Mouse (Mus musculus) Muller cell, postnatal 12 days (primary cell): Measurements from ENCODE around the gene Mettl24.
A peak's percentile ranks its signal among the peaks of the same experiment; 100 is the strongest.

Source experiments
- DNase-seq: peaks from one replicate; pipeline ENCODE4 v3.0.0-alpha.2; 2015; ENCODE audit errors: inconsistent ontology term

Gene Mettl24

DNA sequence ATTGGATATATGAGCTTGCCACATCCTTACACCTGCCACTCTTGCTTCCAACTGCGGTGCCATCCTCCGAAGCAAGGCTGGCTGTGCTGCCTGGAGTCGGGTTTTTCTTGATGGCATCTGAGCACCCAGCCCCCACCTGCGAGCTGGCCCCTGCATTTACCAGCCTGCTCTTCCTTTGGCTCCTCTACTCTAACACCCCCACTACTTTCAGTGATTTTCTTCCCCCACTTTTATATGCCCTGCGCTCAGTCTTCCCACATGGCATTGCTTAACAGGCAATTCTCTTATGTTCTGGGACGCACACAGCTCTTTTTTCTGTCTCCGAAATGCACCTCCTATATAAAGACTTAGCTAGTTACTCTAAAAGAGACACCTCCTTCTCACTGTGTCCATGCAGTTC is 1.2 kb downstream of the Mettl24 start:
- no peak for DNase-seq

DNA sequence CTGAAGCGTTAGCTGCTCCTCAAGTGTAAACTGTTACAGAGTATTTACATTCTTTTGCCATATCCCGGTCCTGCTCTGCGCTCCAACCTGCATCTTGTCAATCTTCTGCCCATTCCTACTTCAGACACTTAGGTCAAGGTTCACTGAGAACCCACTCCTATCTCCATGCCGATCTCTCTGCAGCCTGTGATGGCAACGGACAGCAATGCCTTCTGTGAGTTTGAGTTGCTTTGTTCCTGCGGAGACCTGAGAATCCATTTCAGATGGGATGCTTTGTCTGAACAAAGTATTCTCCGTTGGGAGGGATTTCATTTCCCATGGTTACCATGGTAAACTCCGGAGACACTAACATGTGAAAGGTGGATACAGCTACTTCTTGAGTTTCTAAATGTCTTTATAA is 2.6 kb downstream of the Mettl24 start:
- no peak for DNase-seq

DNA sequence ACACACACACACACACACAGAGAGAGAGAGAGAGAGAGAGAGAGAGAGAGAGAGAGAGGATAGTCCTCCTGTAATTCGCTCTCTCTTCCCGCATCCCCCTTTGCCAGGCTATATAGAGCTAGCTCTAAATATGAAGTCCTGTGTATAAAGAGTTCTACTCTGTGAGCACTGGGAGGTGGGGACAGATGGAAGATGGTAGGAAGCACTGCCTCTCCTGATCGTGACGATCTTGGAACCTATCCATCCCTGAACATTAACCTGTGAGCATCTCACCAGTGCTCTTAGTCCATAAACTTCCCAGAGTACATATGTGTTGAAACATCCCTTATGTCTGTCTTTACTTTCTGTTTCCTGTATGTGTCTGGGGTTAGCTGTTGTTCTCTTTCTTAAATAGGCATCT is 3.9 kb downstream of the Mettl24 start:
- DNase-seq = no peak

DNA sequence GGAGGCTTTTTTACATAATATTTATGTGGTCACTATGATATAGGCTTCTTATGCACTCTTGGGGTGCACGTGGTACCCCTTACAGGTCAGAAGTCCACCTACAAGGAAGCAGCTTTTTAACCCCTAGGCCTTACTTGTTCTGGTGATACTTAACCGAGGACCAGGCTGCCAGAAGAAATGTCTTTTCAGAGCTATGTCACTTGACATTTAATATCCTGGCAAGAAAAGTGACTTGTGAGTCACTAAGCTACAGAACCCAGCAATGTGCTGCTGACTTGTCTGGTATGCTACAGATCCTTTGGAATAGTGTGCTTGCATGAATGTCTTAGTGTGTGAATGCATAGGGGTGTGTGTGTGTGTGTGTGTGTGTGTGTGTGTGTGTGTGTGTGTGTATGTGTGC is 4.3 kb downstream of the Mettl24 start:
- no peak for DNase-seq

DNA sequence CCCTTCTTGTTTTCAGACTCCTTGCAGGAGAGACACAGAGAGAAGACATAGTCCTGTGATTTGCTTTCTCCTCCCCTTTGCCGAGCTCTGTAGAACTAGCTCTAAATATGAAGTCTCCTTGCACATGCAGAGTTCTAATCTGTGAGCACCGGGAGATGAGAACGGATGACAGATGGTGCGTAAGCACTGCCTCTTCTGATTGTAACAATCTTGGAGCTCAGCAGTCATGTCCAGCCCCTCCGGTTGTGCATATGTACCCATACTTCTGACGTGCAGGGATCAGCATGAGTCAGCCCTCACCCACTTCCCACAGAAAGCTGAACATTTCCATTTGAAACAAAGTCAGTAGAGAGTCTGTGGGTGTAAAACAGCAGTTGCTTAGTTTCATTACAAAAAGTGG is 5.2 kb downstream of the Mettl24 start:
- no peak for DNase-seq

DNA sequence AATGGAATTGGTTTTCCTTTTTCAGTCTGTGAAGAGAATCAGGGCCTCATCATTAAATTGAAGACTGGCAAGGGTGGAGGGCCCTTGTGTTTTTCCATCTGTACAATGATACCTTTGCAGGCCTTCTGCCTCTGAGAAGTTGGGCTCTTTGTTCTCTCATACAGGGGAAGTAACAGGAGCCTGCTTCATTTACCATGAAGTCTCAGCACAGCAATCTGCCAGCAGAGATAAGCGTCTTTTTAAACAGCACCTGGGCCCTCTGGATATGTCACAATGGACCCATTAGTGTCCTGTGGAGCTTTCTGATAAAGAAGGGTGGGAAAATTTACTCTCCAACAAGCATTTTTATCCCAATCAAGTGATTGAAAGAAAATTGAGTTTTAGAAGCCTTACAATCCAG is 5.8 kb downstream of the Mettl24 start:
- no peak for DNase-seq

DNA sequence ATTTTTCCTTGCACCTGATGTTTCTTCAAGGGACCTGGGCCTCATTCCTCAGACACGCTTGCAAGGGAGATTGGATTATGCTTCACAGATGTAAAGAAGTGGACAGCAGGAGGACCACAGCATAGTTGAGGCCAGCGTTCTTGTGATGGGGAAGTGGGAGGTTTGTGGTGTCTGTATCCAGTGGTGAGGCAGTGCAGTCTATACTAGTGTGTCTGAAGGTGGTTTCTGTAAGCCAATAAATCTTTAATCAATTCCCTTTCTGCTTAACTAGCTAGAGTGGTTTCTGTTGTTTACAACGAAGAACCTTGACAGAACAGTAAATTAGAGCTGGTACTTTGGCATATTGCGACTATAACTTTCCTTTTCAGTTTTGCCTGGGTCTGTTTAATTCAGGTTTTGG is 15.6 kb downstream of the Mettl24 start:
- no peak for DNase-seq

DNA sequence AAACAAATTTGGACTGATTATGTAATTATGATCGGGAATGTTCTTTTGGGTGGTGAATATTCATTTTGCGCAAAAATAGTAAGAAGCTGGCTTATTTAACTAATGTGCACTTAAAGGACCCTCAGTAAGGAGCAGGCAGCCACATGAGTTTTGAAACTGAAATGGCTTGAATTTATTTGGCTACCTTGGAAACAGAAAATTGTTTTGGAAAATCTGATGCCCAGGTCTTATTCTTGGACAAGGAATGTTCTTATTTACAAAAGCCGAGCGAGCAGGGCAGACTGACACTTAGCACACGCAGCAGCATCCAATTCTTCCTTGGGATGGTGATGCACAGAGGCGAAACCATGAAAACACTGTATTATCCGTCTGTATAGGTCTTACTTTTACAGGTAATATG is 28.0 kb downstream of the Mettl24 start:
- DNase-seq = no peak

DNA sequence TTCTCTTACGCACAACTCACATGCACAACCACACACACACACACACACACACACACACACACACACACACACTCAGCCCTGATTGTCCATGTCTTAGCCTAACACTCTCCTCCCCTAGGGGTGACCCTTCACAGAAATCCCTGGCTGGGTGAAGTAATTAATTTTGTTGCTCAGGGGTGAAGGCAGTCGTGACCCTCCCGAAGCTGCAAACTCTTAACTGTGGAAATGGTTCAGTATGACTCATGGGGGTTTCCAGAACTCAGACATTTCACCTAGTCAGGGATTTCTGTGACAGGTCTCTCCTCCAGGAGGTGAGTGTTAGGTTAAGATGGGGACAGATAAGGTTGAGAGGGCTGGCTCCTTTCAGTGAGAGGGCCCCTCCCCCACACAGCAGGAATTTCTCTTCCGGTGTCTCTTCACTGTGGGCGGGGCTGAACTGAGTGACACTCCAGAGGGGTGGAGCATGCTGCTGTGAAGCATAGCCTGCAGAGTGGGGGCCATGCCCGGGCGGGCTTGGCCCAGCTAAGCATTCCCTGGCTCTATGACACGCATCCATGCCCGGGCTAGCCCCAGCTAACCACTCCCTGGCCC is 30.0 kb downstream of the Mettl24 start:
- DNase-seq = peak; percentile 12

DNA sequence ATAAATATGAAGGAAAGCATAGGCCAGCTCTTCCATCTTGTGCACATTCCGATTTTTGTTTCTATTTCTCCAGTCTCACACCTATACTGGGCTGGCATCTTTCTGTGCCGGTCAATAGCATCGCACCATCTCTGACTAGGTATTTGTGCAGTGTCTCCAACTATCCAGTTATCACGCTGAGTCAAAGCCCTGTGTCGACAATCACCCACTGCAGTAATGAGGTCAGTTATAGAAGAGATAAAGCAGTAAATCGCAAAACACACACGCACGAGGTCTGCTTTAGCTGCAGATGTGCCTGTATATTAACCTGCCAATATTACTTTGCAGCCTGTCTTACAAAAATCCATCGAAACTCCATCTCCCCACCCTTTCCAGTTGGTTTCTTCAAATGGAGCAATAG is 30.7 kb downstream of the Mettl24 start:
- no peak for DNase-seq

DNA sequence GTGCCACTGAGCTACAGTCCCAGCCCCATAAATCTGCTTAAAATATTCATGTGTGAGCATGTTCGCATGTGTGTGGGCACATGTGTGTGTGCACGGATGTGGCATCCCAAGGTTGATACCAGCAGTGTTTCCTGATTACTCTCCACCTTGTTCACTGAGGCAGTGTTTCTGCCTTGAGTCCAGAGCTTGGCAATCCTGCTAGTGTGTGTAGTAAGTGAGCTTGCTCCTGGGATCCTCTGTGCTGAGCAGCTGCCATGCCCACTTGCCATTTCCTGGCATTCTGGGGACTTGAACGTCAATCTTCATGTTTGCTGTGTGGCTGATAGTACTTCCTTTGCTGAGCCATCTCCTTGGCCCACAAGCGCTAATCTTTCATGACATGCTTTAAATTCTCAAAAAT is 32.1 kb downstream of the Mettl24 start:
- no peak for DNase-seq

DNA sequence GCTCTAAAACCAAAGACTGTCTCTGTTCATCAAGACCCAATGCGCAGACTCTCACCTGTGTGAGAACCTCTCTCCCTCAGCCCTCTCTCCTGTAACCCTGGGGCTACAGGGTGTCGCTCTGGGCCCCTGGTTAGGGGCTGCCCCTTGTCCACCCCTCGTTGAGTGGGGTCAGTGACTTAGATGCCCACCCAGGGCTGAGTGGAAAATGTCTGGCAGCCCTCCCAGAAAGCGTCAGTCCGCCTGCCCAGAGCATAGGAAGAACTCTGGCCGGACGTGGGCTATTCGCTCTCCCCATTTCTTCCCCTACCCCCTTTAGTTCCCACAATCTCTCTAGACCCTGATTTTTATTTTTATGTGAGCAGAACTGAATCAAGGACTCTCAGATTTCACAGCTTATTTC is 33.2 kb downstream of the Mettl24 start:
- DNase-seq = no peak

DNA sequence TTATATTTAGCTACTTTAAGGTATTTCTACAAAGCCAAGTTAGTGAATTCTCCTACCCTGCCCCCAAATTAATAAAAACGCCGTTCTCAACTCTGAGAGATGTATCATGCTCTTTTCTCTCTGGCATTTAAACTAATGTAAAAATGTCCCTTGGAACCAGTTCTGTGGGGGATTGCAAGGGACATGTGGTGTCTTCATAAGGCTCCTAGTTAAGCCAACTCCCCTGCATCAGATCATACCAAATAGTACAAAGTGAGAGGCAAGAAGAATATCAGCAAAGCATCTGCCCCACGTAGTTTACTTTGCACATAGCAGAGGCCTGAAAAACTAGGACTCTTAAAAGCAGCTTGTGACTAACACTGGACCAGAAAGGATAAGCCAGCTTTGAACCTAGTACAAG is 33.6 kb downstream of the Mettl24 start:
- no peak for DNase-seq

DNA sequence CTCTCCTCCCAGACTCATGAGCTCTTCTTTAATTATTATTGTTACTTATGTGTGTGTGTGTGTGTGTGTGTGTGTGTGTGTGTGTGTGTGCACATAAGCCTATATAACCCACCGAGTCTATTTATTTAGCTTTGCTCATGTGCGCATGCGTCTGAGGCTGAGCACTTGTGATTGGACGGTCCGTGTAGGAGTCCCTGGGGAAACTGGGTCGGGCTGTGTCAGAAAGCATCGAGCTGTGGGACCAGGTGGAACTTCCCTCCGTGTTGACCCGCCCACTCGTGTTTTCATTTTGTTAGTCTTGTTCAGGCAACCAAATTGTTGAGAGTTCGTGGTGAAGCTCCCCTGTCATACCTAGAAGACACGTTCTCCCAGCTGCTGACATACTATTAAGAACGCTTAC is 35.3 kb downstream of the Mettl24 start:
- no peak for DNase-seq

DNA sequence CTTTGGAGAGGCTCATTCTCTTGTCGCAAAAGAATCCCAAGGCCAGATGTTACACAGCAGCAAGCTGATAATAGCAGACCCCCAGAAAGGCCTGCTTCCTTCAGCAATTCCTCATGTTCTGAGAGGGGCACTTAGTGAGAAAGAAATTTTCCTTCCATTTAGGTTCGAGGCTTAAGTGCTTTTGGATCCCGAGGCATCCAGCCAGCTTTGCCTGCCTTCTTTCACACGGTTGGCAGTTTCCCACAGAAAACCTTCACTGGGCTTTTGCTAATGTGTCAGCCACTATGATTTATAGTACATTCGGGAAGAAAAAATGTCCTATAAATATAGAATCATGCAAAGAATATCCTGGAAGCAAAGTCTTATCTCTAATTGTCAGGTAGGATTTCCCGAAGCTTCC is 36.0 kb downstream of the Mettl24 start:
- no peak for DNase-seq

DNA sequence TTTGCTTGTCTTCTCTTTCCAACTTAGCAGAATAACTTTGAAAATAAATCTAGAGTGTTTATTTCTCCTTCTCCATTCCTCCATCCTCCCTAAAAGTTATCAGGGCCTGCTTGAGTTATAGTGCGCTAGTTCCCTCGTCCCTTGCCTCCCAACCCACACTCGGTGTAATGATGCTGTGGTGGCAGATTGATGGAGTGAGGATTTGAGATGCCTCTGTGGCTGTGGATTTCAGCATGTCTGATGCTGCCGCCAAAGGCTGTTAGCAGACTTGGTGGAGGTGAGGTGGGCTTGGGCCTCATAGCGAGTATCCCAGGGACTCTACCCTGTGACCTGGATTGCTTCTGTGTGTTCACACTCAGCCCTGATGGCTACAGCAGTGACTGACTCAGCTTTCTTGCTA is 37.8 kb downstream of the Mettl24 start:
- no peak for DNase-seq

DNA sequence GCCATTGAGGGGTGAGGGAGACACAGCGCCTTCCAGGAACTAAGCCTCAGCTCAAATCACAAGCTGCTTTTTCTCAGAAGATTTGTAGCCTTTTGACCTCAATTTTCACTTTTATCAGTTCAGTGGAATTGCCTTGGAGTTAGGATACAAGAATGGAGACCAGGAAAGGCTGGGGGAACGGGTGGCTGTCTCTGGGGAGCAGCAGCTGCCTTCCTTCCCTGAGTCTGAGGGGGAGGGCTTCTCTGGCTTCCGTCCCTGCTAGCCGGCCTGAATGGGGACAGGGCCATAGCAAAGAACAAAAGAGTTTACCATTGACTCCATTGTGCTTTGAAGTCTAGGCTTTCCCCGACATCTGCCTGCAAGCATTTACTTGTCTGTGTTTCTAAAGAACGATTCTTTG is 41.3 kb downstream of the Mettl24 start:
- no peak for DNase-seq

DNA sequence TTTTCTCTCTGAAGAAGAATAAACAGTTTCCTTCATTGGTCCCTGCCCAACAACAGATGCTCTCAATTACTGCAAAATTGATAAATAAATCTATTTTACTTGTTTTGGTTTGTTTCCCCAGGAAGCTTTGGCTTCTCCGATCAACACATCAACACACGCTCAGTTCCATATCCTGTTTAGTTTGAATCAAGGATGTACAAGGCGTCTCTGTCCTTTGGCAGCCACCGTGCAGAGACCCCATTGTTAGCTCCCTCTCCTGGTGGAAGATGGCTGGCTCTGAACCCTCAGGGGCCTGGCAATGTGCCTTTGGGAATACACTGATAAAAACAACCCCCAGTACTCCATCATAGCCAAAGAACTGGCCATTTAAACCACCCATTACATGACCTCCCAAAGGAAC is 42.0 kb downstream of the Mettl24 start:
- DNase-seq = no peak

DNA sequence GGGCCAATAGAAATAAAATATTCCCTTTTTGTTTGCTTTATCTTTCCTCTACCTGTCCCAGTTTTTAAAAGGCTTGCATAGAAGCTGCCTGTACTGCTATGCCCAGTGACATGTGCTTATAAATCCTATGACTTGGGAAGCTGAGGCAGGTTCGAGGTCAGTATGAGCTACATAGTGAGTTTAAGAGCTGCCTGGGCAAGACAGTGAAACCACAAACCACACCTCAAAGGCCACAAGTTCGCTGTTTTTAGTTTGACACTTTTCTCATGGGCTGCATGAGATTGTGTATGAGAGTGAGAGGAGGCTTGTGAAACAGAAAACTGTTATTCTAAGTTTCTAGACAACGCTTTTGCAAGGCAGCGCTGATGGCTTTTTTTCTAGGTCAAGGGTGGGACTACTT is 42.4 kb downstream of the Mettl24 start:
- no peak for DNase-seq

DNA sequence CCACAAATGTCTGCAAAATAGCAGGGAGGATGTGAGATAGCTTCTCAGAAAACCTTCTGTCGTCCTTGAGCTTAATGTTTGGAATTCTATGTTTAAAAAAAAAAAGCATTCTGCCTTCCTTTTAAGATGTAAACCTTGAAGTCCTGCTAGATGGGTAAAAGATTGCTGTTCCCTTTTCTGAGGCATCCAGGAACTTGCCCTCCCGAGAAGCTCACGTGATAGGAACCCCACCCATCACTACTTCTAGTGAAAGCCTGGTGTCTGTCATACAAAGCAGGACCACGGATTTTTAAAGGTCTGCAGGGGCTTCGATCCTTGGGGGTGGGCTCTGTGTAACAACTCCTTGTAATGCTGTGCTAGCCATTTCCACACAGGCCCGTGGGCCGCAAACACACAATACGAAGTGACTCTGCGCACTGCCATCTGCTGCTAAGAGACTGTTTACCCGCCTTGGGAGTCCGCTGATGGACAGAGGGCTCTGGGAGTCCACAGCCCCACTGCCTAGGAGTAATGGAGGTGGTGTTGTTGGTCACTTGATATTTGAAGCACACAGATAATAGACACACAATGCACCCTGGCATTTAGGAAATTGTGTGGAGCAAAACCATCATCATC is 43.3 kb downstream of the Mettl24 start:
- DNase-seq = no peak

DNA sequence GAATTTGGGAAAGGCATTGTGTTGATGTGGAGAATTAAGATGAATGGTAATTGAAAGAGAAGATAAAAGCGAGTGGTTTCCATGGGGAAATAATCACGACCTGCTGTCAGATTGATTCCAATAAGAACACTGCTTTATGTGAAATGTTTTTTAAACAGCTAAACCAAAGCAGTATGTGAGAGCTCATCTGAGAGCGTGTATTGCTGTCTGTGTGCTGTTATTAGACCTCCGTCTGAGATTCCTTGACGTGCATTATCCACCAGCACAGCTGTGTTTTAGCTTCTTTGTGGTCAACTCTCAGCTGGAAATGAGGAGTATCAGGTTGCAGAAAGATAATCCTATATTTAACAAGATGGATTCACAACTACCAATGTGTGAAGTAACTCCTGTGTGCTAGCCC is 43.9 kb downstream of the Mettl24 start:
- DNase-seq = no peak

DNA sequence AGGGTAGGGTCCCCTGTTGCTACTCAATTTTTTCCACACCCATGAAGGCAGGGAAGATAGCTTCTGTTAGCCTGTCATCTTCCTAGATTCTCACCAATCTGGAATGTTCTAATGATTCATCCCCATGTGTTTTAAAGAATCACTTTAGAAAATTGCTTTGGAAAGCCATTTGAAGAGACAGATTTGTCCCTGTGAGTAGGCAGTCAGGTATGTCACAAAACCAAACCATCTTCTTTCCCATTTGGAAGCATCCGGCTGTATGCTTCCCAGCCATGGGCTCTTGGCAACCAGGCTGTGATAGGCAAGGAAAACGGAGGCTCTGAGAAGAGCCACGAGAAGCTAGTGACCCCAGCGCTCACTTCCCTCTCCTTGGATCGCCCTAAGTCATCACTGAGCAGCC is 47.1 kb downstream of the Mettl24 start:
- peak; percentile 42 for DNase-seq

DNA sequence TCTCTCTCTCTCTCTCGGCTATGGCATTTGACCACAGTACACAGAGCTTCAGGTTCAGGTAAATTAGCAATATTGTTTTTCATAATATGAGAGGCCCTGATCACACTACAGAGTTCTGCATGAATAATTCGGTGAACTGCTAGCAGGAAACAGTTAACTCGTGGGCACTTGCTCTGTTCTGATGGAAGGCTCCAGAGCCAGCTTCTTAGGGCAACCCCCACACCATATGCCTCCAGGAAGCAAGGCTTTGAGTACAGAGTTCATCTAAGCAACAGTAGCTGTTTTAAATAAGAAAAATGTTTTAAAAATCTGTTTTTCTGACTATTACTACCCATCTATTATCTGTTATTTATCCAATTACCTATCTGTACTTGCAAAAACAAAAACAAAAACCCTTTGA is 50.2 kb downstream of the Mettl24 start:
- DNase-seq = no peak

DNA sequence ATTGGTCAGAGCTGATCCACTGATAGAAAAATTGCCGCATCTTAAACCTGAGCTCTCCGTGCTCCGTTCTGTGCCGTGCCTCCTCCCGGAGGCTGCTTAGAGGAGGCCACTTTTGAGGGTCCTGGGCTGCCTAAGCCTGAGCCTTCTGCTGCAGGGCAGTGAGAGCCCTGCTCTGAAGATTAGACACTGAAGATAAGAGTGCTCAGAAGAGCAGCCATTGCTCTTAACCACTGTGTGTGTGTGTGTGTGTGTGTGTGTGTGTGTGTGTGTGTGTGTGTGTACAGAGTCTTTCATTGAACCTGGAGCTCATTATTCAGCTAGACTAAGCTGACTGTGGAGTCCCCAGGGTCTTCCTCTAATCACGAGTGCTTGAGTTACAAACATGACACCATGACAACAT is 53.1 kb downstream of the Mettl24 start:
- no peak for DNase-seq
